ENCODE assay signal across 8 mouse cellular contexts in genomic region chr12:38788621-38789020, GRCm38 (mm10). TPM values are rescaled to one million over a fixed set of nuclear protein-coding genes. Genes with fewer than 3 reads are reported as not detected.
DNase-seq lines count a peak whose midpoint lies in the region; ATAC-seq and TF ChIP-seq lines count a peak whose summit lies in the region.

No protein-coding gene starts in this region.

- H3K4me3 ChIP-seq in hindbrain, embryonic 15.5 days: no peak overlapping the region
- no peak overlapping the region for H3K4me3 ChIP-seq in thymus, adult 2 months (ENCODE audit: control insufficient read depth, insufficient read depth, low read length)

- peak overlapping the region; percentile 6; the same call in 1 of the 2 replicates for H3K4me2 ChIP-seq in hindbrain, embryonic 15.5 days

- H3K36me3 ChIP-seq in hindbrain, embryonic 15.5 days: no peaks in the 10 kb centered on the region
- H3K36me3 ChIP-seq in thymus, adult 2 months (ENCODE audit: control insufficient read depth, insufficient read depth, low read length): no peaks in the 10 kb centered on the region

- no peaks in the 10 kb centered on the region for H3K4me1 ChIP-seq in hindbrain, embryonic 15.5 days (replicated peaks)
- no peaks in the 10 kb centered on the region for H3K4me1 ChIP-seq in thymus, adult 2 months (replicated peaks; ENCODE audit: control insufficient read depth, insufficient read depth, low read length)

- H3K9me3 ChIP-seq in hindbrain, embryonic 15.5 days: no peaks in the 10 kb centered on the region

- no peak for TF ChIP-seq CTCF in thymus, adult 2 months (IDR thresholded peaks at IDR 0.05; ENCODE audit: borderline replicate concordance, control insufficient read depth, extremely low read depth, insufficient read depth, low read length, poor library complexity)

- ATAC-seq in hindbrain, embryonic 15.5 days (ENCODE audit: low FRiP score, low read depth): 0 out of 2 replicates have a peak, but pooled peaks have one; percentile 59

- H3K27ac ChIP-seq in hindbrain, embryonic 15.5 days (replicated peaks): no peak overlapping the region
- no peak overlapping the region for H3K27ac ChIP-seq in thymus, adult 2 months (ENCODE audit: control insufficient read depth, insufficient read depth, low read length)

- TF ChIP-seq POLR2A in thymus, adult 2 months (IDR thresholded peaks at IDR 0.05; ENCODE audit: control insufficient read depth, extremely low read depth, insufficient read depth, low read length, poor library complexity): no peak

- peak; percentile 44 to 78 for DNase-seq in adrenal gland, adult (ENCODE audit: inconsistent age in 2 of 2, low spot score in 1 of 2)
- no peak for DNase-seq in adrenal gland, adult 18-20 months (ENCODE audit: low spot score in 2 of 2)
- DNase-seq in right cerebral cortex, adult 2 months (ENCODE audit: low spot score in 2 of 2): peak; percentile 28 to 30
- DNase-seq in right cerebral cortex, postnatal 25 days: no peak
- DNase-seq in gastrocnemius, adult 18-20 months (ENCODE audit: low spot score): peak; percentile 48
- peak; percentile 55 to 77 for DNase-seq in lung, adult 18-20 months
- DNase-seq in thymus, adult 2 months: no peak

- H3K9ac ChIP-seq in hindbrain, embryonic 15.5 days: no peak overlapping the region

- 52% methylated on average over 6 of the region's 6 CpGs for whole genome bisulfite sequencing in hindbrain, embryonic 15.5 days
- 48% methylated on average over 6 of the region's 6 CpGs for WGBS in thymus, adult 2 months

- no peaks in the 10 kb centered on the region for H3K27me3 ChIP-seq in hindbrain, embryonic 15.5 days
- no peaks in the 10 kb centered on the region for H3K27me3 ChIP-seq in thymus, adult 2 months (ENCODE audit: control insufficient read depth, insufficient read depth, low read length)

RNA-seq across cellular contexts. Expression of gene Etv1, which starts 9.4 kb away (rescaled TPM):
- 10 to 100 TPM; 24.5 to 61.8 TPM for total RNA-seq in adrenal gland, adult 18-20 months (2021)
- total RNA-seq in gastrocnemius, adult 18-20 months (2021): 1 to 10 TPM; 4.8 to 6.7 TPM
- polyA plus RNA-seq in hindbrain, embryonic 15.5 days (2015; fragmentation: Nextera tagmentation; extraction: Ambion mirVana): 23.6 and 32.5 TPM in 2 replicates
- polyA plus RNA-seq in thymus, adult 2 months (2012; rRNA removed): 1.1 and 2.0 TPM in 2 replicates

Comparison
In these comparisons a context has a peak if more than half of its experiments do, and no peak if none do; other contexts are left out.
1. DNase-seq: peak in adrenal gland, adult (2 of 2), right cerebral cortex, adult 2 months (2 of 2), gastrocnemius, adult 18-20 months (single experiment) and lung, adult 18-20 months (2 of 2); none in adrenal gland, adult 18-20 months (0 of 2), right cerebral cortex, postnatal 25 days (single experiment) and thymus, adult 2 months (single experiment).